Mouse (Mus musculus): ENCODE data around the gene Uroc1.

Gene Uroc1

GRCm38 (mm10) chr6:90332561-90333425, at the start of gene Uroc1:
Gene Uroc1, plus strand, starts transcription at chr6:90333284.
- no peak for DNase-seq (ENCODE audit: low spot score)

- no peak for DNase-seq (ENCODE audit: low spot score)
Observed at GRCm38 (mm10) chr6:90288265-90288664, 44.8 kb upstream of the Uroc1 start.

DNA sequence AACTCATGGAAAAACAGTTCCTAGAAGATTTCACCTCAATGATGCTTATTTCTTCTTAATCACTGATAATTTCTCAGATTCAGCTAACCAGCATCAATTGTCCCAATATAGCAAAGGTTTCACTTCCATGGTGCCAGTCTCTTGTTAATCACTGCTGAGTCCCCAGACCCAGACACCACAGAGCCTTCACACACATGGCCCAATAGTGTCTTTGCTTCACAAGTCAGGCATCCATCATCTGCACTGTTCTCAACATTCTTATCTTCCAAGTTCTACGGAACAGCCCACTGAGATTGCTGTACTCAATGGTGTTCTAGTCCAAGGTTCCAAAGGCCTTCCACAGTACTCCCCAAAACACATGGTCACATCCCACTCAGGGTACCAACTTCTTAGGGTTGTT, 32.2 kb upstream of the Uroc1 start, which contains the start of gene BC048671:
BC048671 (plus strand) TSS at position 301 of the 400 bp plus-strand sequence.
- DNase-seq (ENCODE audit: low spot score): no peak

DNA sequence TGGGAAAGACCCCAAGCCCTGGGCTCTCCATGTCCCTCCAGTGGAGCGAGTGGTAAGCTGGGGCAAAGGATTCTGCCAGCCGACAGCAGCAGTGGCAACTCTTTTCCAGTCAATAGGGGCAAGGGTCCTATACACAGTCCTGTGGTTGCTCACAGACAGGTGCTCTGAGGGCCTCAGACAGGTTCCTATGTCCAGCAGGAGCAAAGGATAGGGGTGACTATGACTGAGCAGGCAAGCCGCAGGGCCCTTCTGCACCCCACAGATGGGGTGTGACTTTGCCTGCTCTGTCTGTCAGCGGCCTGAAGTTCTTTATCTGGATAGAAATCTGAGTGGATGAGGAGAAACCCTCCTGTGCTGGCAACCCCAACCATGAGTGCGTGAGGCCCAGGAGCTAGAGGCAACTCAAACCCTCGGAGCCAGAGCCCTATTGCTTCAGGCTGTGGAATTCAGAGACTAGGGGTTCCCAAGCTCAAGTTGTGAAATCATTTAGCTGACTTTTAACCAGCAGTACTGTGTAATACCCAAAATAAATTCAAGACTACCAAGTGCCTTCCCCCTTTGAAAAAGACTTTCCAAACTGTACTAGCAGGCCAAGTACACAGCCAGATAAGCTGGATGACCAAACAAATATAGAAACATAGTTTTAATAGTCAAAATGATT, 26.6 kb upstream of the Uroc1 start:
- no peak for DNase-seq (ENCODE audit: low spot score)

- DNase-seq (ENCODE audit: low spot score): no peak
Observed at GRCm38 (mm10) chr6:90308839-90309778, 24.0 kb upstream of the Uroc1 start.

GRCm38 (mm10) chr6:90315961-90316360, 17.1 kb upstream of the Uroc1 start:
- no peak for DNase-seq (ENCODE audit: low spot score)

- DNase-seq (ENCODE audit: low spot score): no peak
Observed at GRCm38 (mm10) chr6:90317510-90318258, 15.4 kb upstream of the Uroc1 start.

DNA sequence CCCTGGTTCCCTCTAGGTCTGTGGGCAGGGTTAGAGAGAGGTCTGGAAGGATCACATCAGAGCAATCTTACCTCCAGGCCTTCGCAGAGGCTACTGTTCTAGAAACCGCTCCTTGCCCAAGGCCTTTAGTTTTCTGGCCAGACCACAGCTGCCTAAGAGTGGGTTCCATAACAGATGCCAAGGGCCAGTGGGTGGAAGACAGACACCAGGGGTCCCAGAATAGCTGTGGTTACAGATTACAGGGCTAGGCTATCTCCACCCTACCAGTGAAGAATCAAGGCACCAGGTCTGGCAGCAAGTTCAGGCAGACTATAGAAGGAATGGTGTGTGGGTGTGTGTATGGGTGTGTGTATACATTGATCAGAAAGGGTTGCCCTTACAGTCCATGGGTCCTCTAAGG, 14.1 kb upstream of the Uroc1 start:
- no peak for DNase-seq (ENCODE audit: low spot score)

GRCm38 (mm10) chr6:90319475-90320191, 13.5 kb upstream of the Uroc1 start:
- DNase-seq (ENCODE audit: low spot score): no peak

GRCm38 (mm10) chr6:90320429-90320828, 12.7 kb upstream of the Uroc1 start:
- no peak for DNase-seq (ENCODE audit: low spot score)

- no peak for DNase-seq (ENCODE audit: low spot score)
Observed at GRCm38 (mm10) chr6:90321811-90322210, 11.3 kb upstream of the Uroc1 start.

DNA sequence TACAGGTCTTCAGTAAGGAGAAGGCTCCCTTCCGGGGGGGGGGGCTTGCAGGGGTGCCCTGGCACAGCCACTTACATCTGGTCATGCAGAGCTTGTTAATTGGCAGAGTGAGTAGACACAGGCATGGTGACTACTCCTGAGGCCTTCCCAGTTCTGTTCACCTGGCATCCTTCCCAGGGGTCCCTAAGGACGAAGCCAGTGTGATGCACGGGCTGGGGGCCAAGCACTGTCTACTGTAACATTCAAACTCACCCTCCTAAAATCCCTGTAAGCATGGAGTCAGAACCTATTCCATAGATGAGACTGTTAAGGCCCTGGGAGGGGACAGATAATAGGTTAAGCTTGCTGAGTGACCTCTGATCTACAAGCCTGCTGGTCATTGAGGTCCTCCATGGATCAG, 9.1 kb upstream of the Uroc1 start:
- no peak for DNase-seq (ENCODE audit: low spot score)

DNA sequence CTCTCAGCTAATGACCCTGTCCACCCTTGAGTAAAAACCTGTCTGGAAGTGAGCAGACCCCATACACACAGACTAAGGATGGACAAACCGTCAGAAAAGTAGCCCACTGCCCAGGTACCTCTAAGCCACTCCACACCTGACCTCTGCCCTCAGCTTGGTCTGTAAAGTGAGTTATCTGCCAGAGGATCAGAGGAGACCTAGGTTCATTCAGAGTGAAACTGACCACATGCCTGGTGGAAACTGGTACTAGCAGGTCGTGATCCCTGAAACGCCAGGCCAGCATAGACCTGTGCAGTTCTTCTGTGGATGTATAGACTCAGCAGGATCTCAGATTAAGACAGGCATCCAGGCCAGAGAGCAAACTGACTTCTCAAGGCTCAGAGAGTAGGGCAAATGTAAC, 8.6 kb upstream of the Uroc1 start:
- DNase-seq (ENCODE audit: low spot score): no peak

GRCm38 (mm10) chr6:90324991-90325390, 8.1 kb upstream of the Uroc1 start, which contains the start of gene Chst13:
Gene Chst13, minus strand, starts transcription at chr6:90325185.
- DNase-seq (ENCODE audit: low spot score): no peak

DNA sequence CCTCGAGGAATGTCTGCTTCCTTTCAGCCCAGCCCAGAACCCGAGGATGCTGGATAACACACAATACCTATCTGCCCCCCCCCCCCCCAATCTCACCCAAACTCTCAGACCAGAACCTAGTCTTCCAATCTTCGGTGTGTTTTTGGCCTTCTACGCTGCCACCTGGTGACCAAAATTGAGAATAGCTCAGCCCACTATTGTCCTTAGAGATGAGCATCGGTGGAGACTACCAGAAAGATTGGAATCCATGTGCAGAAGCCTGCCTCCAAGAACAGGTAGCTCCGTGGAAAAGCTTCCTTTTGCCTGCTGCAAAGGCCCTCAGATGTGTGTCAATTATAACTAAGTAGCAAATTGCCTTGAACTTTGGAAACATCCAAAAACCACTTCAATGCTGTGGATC, 5.4 kb upstream of the Uroc1 start:
- no peak for DNase-seq (ENCODE audit: low spot score)

GRCm38 (mm10) chr6:90329953-90330352, 3.1 kb upstream of the Uroc1 start:
- no peak for DNase-seq (ENCODE audit: low spot score)

- no peak for DNase-seq (ENCODE audit: low spot score)
Observed at GRCm38 (mm10) chr6:90334244-90334643, 1.2 kb downstream of the Uroc1 start.

- DNase-seq (ENCODE audit: low spot score): no peak
Observed at GRCm38 (mm10) chr6:90342343-90342742, 9.3 kb downstream of the Uroc1 start.

- no peak for DNase-seq (ENCODE audit: low spot score)
Observed at GRCm38 (mm10) chr6:90347183-90347582, 14.1 kb downstream of the Uroc1 start.

DNA sequence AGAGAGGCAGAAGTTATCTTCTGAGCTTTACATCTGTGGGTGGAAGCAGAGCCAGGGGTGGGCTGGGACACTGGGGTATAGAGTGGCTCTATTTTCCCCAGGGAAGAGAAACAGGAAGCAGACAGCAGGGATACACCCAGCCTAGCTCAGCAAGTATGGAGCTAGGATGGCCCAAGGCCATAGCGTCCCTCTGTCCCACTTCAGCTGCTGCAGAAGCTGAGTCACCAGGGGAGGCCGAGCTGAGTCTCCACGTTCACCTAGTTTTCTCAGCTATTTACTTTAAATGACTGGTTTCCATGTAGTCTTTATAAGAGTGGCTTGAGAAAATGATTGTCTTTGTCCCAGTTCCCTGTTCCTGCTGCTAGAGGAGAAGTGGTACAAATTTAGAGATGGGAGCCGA, 15.4 kb downstream of the Uroc1 start:
- no peak for DNase-seq (ENCODE audit: low spot score)

DNA sequence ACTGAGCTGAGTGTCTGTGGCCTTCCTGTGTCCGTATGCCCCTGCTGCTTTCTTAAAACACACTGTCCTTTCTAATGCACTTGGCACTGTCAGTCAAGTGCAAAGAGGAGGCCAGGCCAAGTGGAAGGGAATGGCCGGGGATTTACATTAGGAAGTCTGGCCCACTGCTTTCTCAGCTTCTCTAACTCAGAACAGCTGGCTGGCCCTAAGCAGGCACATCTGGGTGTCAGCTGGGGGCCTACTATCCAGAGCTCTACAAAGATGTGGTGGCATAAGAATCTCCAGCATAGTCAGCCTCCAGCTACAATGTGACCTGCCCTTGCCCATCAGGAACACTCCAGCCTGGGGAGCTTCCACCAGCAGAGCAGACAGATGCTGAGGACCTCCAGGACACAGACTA, 16.9 kb downstream of the Uroc1 start:
- no peak for DNase-seq (ENCODE audit: low spot score)

All from ovary, adult 18-20 months (tissue).